Mouse (Mus musculus) gastrocnemius, postnatal 14 days (tissue): ENCODE results near the gene Enc1. TPM values are rescaled to one million over a fixed set of nuclear protein-coding genes. Genes with fewer than 3 reads are reported as not detected.

ENCODE experiments used
- total RNA-seq, 2 experiments: library from RNA; stranded (reverse); gene quantifications; 2 replicates each; pipeline ENCODE4 v1.2.3; 2021

Enc1 gene
- total RNA-seq, 2 experiments from 2014 or later: 3.2 to 3.6 TPM

Other genes starting within 250 kb of the Enc1 start
- gene 1700029F12Rik, start 206.7 kb upstream of the Enc1 start, total RNA-seq: not detected
- not detected for gene Fam169a, start 173.8 kb upstream of the Enc1 start, total RNA-seq
- gene Gm6169, start 141.9 kb upstream of the Enc1 start, total RNA-seq: 1 to 10 TPM in 1 of 2 experiments, not detected in 1; 8.9 TPM
- 10 to 100 TPM; 39.8 to 47.7 TPM for gene Gfm2, start 103.2 kb upstream of the Enc1 start, total RNA-seq
- gene Nsa2, start 103.2 kb upstream of the Enc1 start, total RNA-seq: 10 to 100 TPM; 66.5 to 67.6 TPM
- gene Hexb, start 42.7 kb upstream of the Enc1 start, total RNA-seq: 10 to 100 TPM; 12.8 to 13.0 TPM